Mouse (Mus musculus) inflammation-experienced regulatory T-cells, adult 16 weeks (primary cell): ENCODE results near the gene Tescl. TPM values are rescaled to one million over a fixed set of nuclear protein-coding genes. Genes with fewer than 3 reads are reported as not detected.

Experiments
- polyA plus RNA-seq: library from polyadenylated mRNA; unstranded; fragments of 100-300 nt; shearing (Covaris generic); gene quantifications from one replicate; pipeline ENCODE4 v1.2.1, GENCODE M21; 2017

Tescl gene
- polyA plus RNA-seq, result not detected

GRCm38 (mm10) chr7:24333304-24333986 is at the start of gene Tescl:
Tescl (minus strand) TSS chr7:24333936.

GRCm38 (mm10) chr7:24369731-24370541 is 36.2 kb upstream of the Tescl start, which contains the start of gene Kcnn4:
Kcnn4 (plus strand) TSS chr7:24370263.

GRCm38 (mm10) chr7:24348896-24349295 is 15.2 kb upstream of the Tescl start, which contains the start of gene Lypd5:
Lypd5 (plus strand) TSS chr7:24349196.

GRCm38 (mm10) chr7:24316567-24317092 is 17.1 kb downstream of the Tescl start, which contains the start of gene Zfp94:
Zfp94 (minus strand) TSS chr7:24316666.

GRCm38 (mm10) chr7:24300771-24301282 is 32.9 kb downstream of the Tescl start, which contains the start of gene Zfp61:
Zfp61 (minus strand) TSS chr7:24301232.

Other genes with a start within 250 kb of the Tescl start
- 1.4 TPM for gene Zfp112, start 221.6 kb downstream of the Tescl start, polyA plus RNA-seq
- gene Zfp235, start 199.8 kb downstream of the Tescl start, polyA plus RNA-seq, result 20.7 TPM
- gene Zfp114, start 158.9 kb downstream of the Tescl start, polyA plus RNA-seq, result 1.9 TPM
- 1.2 TPM for gene Zfp111, start 122.5 kb downstream of the Tescl start, polyA plus RNA-seq
- gene Zfp109, start 96.4 kb downstream of the Tescl start, polyA plus RNA-seq, result 7.7 TPM
- gene Zfp108, start 79.1 kb downstream of the Tescl start, polyA plus RNA-seq, result 1.0 TPM
- 3.7 TPM for gene Zfp93, start 63.5 kb downstream of the Tescl start, polyA plus RNA-seq
- gene Zfp61, start 32.7 kb downstream of the Tescl start, polyA plus RNA-seq, result 28.4 TPM
- gene Zfp94, start 17.3 kb downstream of the Tescl start, polyA plus RNA-seq, result 16.9 TPM
- not detected for gene Lypd5, start 15.3 kb upstream of the Tescl start, polyA plus RNA-seq
- gene Kcnn4, start 36.3 kb upstream of the Tescl start, polyA plus RNA-seq, result 174 TPM
- gene Smg9, start 65.7 kb upstream of the Tescl start, polyA plus RNA-seq, result 61.3 TPM
- not detected for gene Irgc1, start 118.4 kb upstream of the Tescl start, polyA plus RNA-seq
- 0.96 TPM for gene Plaur, start 128.5 kb upstream of the Tescl start, polyA plus RNA-seq
- not detected for gene Cadm4, start 148.1 kb upstream of the Tescl start, polyA plus RNA-seq
- 1.6 TPM for gene Zfp428, start 173.1 kb upstream of the Tescl start, polyA plus RNA-seq
- gene AC161166.1, start 178.5 kb upstream of the Tescl start, polyA plus RNA-seq, result not detected
- gene Irgq, start 196.8 kb upstream of the Tescl start, polyA plus RNA-seq, result 1.2 TPM
- gene Pinlyp, start 212.2 kb upstream of the Tescl start, polyA plus RNA-seq, result not detected
- gene Xrcc1, start 212.4 kb upstream of the Tescl start, polyA plus RNA-seq, result 74.3 TPM